Mouse (Mus musculus) limb, embryonic 12.5 days (tissue): ENCODE results near the gene Asb15. TPM values are rescaled to one million over a fixed set of nuclear protein-coding genes. Genes with fewer than 3 reads are reported as not detected.
A peak's percentile ranks its signal among the peaks of the same experiment; 100 is the strongest.

Experiments
- ATAC-seq: fragments of 200-750 bp; cut with Nextera tagmentation; 2 replicates; pipeline ENCODE4 v1.8.0; 2017; ENCODE audit warnings: low read depth, moderate TSS enrichment; ENCODE audit not compliant: insufficient number of reproducible peaks, insufficient read depth, low FRiP score, low TSS enrichment
- H3K27ac ChIP-seq: fragments of 300-500 bp; sonication (generic); 2 replicates; pipeline ENCODE4 v1.5.1; 2016; ENCODE audit warnings: mild to moderate bottlenecking, moderate library complexity
- H3K27me3 ChIP-seq: fragments of 300-500 bp; sonication (generic); 2 replicates; pipeline ENCODE4 v1.6.1; 2016; ENCODE audit warnings: mild to moderate bottlenecking, moderate library complexity
- H3K36me3 ChIP-seq: fragments of 300-500 bp; sonication (generic); 2 replicates; pipeline ENCODE4 v1.6.1; 2016; ENCODE audit warnings: mild to moderate bottlenecking, moderate library complexity
- H3K4me1 ChIP-seq: fragments of 300-500 bp; sonication (generic); replicated peaks from 2 replicates; pipeline ENCODE4 v1.6.1; 2016
- H3K4me2 ChIP-seq: fragments of 300-500 bp; sonication (generic); 2 replicates; pipeline ENCODE4 v1.6.1; 2016; ENCODE audit warnings: mild to moderate bottlenecking, moderate library complexity
- H3K4me3 ChIP-seq: fragments of 300-500 bp; sonication (generic); replicated peaks from 2 replicates; pipeline ENCODE4 v1.5.1; 2016; ENCODE audit warnings: mild to moderate bottlenecking
- H3K9ac ChIP-seq: fragments of 300-500 bp; sonication (generic); replicated peaks from 2 replicates; pipeline ENCODE4 v1.6.1; 2016; ENCODE audit warnings: mild to moderate bottlenecking, moderate library complexity
- H3K9me3 ChIP-seq: fragments of 300-500 bp; sonication (generic); 2 replicates; pipeline ENCODE4 v1.6.1; 2016; ENCODE audit warnings: mild to moderate bottlenecking, moderate library complexity
- WGBS: fragments of 180-500 bp; shearing (Covaris S2); methylation state at CpG from one replicate; pipeline ENCODE4 v1.1.7; 2016; 5-methylcytosine and 5-hydroxymethylcytosine counted together
- polyA plus RNA-seq: library from polyadenylated mRNA; unstranded; fragments of >200 nt; fragmentation: Nextera tagmentation; extraction: Ambion mirVana; gene quantifications from 2 replicates; pipeline ENCODE4 v1.2.1, GENCODE M21; 2016

Gene Asb15
- polyA plus RNA-seq, 1 experiment from 2014 or later: not detected

DNA sequence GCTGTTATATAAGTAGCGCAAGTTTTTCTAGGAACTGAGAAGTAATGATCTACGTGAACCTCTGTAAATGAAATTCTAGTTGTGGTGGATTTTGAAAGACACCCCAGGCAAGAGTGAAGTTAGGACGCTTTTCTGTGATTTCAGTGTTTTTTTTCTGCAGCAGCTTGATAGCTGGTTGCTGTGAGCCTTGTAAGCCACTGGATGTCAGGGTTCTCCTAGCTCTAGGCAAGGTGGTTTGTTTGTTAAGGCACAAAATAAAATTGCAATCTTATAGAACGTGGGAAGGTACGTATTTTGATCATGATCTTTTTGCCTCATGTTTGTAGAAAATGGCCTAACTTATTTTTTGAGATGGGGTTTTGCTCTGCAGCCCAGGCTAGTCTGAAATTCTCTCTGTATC is 41.0 kb downstream of the Asb15 start:
- Histone ChIP-seq H3K9ac (no peak overlapping the region), H3K27ac (no peak overlapping the region), H3K4me3 (no peak overlapping the region), H3K27me3 (no peaks in the 10 kb centered on the region), H3K9me3 (no peaks in the 10 kb centered on the region), H3K4me2 (no peak overlapping the region), H3K4me1 (no peaks in the 10 kb centered on the region), H3K36me3 (no peaks in the 10 kb centered on the region)
- WGBS: 82% methylated on average over 5 of the region's 5 CpGs
- no peak for ATAC-seq

DNA sequence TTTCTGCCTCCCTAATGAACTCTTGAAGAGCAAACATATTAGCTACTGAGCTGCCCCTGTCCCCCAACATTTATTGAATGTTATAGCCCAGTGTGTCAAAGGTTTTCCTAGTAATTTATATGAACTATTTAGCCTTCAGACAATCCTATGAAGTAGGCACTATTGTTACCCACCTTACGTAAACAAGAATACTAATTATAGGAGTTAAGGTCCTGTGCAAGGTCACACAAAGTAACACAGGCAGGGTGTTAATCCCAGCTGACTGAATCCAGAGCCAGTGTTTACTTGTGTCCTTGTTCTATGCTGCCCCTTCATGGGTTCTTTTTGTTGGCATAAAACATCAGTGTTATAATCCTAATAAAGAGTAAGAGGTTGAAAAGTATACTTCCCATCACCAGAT is 41.8 kb downstream of the Asb15 start:
- H3K9me3 ChIP-seq: no peaks in the 10 kb centered on the region
- no peaks in the 10 kb centered on the region for H3K36me3 ChIP-seq
- no peak overlapping the region for H3K27ac ChIP-seq
- H3K4me3 ChIP-seq: no peak overlapping the region
- no peaks in the 10 kb centered on the region for H3K27me3 ChIP-seq
- no peak overlapping the region for H3K9ac ChIP-seq
- 62% methylated on average over 1 of the region's 1 CpGs for WGBS
- no peak for ATAC-seq
- no peak overlapping the region for H3K4me2 ChIP-seq
- H3K4me1 ChIP-seq: no peaks in the 10 kb centered on the region

DNA sequence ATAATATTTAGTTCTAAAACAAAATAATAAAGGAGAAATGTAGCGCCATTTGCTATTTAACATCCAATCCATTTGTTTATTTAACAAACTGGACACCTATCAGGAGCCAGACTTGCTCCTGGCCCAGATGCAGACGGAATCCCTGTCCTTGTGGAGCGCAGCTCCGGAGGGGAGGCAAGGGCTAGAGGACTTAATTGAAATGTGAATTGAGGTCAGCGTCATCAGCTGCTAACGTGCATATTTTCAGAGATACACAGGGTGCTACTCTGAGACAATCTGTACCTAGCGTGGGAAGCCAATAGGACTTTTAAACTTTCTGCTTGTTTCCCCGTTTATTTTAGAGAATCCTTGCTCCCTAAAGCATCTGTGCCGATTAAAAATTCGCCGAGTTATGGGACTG is 42.3 kb downstream of the Asb15 start:
- WGBS: 79% methylated on average over 11 of the region's 11 CpGs
- H3K4me2 ChIP-seq: no peak overlapping the region

DNA sequence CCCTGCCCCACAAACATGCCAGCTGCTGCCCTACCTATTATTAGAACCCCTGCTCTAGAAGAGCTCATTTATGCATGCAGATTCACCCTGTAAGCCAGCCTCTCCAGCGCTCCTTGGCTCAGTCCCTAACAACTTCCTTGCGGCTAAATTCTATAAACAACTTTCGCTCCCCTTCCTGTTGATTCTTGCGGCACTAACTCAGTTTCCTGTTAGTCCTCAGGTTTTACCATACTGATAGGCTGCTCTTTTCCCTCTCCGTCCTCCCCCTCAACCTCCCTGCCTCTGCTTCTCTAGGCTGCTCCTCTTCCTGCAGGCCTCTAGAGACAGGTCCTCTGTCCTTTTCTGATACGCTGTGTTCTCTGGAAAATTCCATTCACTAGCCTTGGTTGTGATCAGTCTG is 43.2 kb downstream of the Asb15 start:
- WGBS: 80% methylated on average over 6 of the region's 6 CpGs
- H3K4me3 ChIP-seq: no peak overlapping the region
- no peak overlapping the region for H3K9ac ChIP-seq
- no peak overlapping the region for H3K27ac ChIP-seq
- H3K36me3 ChIP-seq: no peaks in the 10 kb centered on the region
- no peak overlapping the region for H3K4me2 ChIP-seq
- no peak for ATAC-seq
- no peaks in the 10 kb centered on the region for H3K9me3 ChIP-seq
- H3K27me3 ChIP-seq: no peaks in the 10 kb centered on the region
- H3K4me1 ChIP-seq: no peaks in the 10 kb centered on the region

More for the DNA sequence above, 42.3 kb downstream of the Asb15 start:
- H3K36me3 ChIP-seq: no peaks in the 10 kb centered on the region
- no peak overlapping the region for H3K9ac ChIP-seq
- no peaks in the 10 kb centered on the region for H3K9me3 ChIP-seq
- no peaks in the 10 kb centered on the region for H3K4me1 ChIP-seq
- H3K4me3 ChIP-seq: no peak overlapping the region
- no peak overlapping the region for H3K27ac ChIP-seq
- no peak for ATAC-seq
- no peaks in the 10 kb centered on the region for H3K27me3 ChIP-seq

DNA sequence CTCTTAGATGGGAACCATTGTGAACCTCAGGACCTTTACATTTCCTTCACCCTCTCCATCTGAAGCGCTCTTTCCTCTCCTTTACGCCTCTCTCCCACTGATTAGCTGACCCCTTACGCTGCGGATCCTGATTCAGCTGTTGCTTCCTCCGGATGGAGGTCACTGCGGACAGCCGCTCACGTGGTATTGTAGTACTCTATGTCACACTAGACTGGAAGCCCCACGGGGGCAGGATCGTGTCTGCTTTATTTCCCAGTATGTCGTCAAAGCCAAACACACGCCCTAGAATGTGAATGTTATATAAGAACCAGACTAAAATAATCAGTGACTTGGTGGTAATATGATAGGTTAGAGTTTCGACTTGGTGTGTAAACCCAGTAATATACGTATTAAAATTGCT is 44.5 kb downstream of the Asb15 start:
- Histone ChIP-seq H3K9me3 (no peaks in the 10 kb centered on the region), H3K4me3 (no peak overlapping the region), H3K27me3 (no peaks in the 10 kb centered on the region), H3K27ac (no peak overlapping the region), H3K9ac (no peak overlapping the region), H3K4me1 (no peaks in the 10 kb centered on the region), H3K36me3 (no peaks in the 10 kb centered on the region), H3K4me2 (no peak overlapping the region)
- no peak for ATAC-seq
- WGBS: 89% methylated on average over 14 of the region's 14 CpGs

DNA sequence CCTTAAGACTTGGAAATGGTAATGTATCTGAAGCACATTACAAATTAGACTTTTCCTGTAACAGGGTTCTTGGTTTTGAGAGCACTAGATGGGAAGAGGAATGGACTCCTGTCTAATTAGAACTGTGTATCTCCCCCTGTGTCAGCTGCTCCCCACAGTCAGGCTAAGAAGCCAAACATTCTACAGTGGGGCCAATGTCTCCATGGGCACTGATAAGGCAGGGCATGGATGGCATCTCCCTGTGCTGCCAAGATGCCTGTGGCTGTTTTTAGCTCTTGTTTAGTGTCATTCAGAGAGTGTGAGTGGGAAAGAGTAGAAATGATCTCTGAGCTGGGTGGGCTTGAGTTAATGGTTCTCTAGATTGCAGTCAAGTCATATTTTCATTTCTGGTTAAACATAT is 45.4 kb downstream of the Asb15 start:
- no peaks in the 10 kb centered on the region for H3K27me3 ChIP-seq
- H3K36me3 ChIP-seq: no peaks in the 10 kb centered on the region
- no peaks in the 10 kb centered on the region for H3K9me3 ChIP-seq
- no peaks in the 10 kb centered on the region for H3K4me1 ChIP-seq
- H3K9ac ChIP-seq: no peak overlapping the region
- no peak overlapping the region for H3K27ac ChIP-seq
- no peak overlapping the region for H3K4me3 ChIP-seq
- no peak for ATAC-seq
- no peak overlapping the region for H3K4me2 ChIP-seq

DNA sequence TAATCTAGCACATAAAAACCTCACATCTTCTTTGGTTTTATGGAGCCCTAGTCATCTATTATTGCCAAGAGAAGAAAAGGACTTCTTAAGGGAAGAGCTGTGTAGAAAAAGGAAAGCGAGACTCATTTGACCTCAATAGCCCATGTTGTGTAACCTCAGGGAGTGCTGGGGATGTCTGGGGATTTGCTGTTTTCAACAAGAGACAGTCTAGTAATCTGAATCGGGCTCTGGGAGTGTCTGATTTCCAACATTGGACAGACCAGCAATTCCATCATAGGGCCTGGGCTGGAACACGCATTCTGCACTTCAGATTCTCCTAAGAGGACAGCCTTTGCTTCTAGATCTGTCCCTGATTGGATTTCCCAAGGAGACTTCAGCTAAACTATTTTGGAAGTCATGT is 55.5 kb downstream of the Asb15 start:
- no peak overlapping the region for H3K4me2 ChIP-seq
- WGBS: 74% methylated on average over 3 of the region's 3 CpGs
- no peaks in the 10 kb centered on the region for H3K36me3 ChIP-seq
- H3K27ac ChIP-seq: no peak overlapping the region
- H3K4me1 ChIP-seq: no peaks in the 10 kb centered on the region; the same call in none of the 2 replicates
- no peaks in the 10 kb centered on the region for H3K9me3 ChIP-seq
- H3K27me3 ChIP-seq: no peaks in the 10 kb centered on the region
- H3K9ac ChIP-seq: no peak overlapping the region
- no peak for ATAC-seq
- H3K4me3 ChIP-seq: no peak overlapping the region

DNA sequence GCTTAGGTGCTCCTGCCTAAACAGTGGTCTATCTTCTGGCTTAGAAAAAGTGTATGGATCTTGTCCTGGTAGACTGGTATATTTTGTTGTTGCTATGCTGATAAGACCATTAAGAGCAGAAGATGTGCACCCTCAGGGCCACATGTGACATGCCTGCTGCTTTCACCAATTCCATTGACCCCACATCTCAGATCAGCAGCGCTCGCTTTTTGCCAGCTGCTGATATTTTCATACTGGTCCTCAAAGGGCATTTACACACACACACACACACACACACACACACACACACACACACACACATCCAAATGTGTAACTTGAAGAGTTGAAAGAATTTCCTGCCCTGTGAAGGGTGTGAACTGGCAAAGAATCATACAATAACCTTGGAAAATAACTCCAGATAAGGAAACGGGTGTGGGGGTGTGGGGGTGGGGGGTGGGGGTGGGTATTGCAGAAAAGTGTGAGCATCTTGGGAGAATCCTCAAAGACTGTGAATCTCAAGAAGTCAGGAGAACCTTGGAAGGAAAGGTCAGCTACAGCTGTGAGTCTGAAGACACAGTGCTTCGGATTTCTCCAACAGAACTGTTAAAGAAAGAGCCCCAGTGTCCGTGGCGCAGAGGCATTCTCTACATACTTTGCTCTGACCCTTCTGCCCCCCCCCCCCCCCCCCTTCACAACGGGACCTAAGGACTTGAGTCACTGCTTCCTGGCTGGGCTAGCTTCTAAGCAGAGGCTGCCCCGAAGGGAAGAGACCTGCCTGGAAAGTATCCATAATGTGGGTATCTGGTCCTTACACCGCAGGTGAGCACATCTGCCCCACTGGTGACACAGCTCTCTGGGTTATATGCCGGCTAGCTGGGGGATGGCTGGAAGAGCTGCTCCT is 57.7 kb downstream of the Asb15 start:
- Histone ChIP-seq H3K4me1 (no peaks in the 10 kb centered on the region; the same call in none of the 2 replicates), H3K9me3 (no peaks in the 10 kb centered on the region), H3K9ac (no peak overlapping the region), H3K4me2 (no peak overlapping the region), H3K27ac (no peak overlapping the region), H3K36me3 (no peaks in the 10 kb centered on the region), H3K27me3 (no peaks in the 10 kb centered on the region), H3K4me3 (no peak overlapping the region)
- WGBS: 55% methylated on average over 10 of the region's 10 CpGs
- ATAC-seq: no peak

DNA sequence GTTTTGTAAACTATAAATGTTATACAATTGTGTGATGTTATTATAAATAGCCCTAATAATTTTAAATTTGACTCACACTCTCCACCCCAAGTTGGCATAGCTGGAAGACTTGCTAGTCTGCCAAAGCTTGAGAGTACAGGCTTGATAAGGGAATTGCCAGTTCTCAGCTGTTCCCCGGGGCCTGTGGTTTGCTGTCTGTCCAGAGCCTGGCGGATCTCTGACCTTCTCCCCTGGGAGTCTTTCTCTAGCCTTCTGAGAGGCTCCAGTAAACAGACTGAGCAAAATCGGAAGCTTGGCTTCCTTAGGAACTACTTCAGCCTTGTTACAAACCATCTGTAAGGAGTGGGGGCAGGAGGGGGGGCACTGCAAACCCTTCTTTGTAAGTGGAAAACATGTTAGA is 58.9 kb downstream of the Asb15 start:
- WGBS: 51% methylated on average over 3 of the region's 3 CpGs
- H3K4me3 ChIP-seq: no peak overlapping the region
- H3K4me2 ChIP-seq: no peak overlapping the region
- H3K9ac ChIP-seq: no peak overlapping the region
- H3K36me3 ChIP-seq: no peaks in the 10 kb centered on the region
- no peaks in the 10 kb centered on the region for H3K27me3 ChIP-seq
- H3K4me1 ChIP-seq: no peaks in the 10 kb centered on the region; the same call in none of the 2 replicates
- no peak for ATAC-seq
- no peak overlapping the region for H3K27ac ChIP-seq
- H3K9me3 ChIP-seq: no peaks in the 10 kb centered on the region

DNA sequence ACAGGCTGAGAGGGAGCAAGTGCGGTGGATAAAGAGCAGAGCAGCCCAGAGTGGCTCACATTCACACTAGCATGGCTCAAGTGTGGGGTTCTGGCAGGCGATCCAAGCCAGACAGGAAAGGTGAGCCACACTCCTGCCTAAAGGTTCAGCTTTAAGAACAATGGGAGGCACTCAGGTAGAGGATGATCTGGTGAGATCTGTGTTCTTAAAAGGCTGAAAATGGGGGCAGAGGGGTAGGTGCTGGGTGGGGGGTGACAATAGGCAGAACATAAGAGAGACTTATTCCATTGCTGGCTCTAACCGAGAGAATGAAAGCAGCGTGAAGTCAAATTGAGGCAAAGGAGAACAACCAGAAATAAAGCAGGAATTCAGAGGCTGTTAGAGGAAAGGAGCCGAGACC is 62.3 kb downstream of the Asb15 start:
- Histone ChIP-seq H3K27ac (no peak overlapping the region), H3K4me1 (no peaks in the 10 kb centered on the region; the same call in none of the 2 replicates), H3K36me3 (no peaks in the 10 kb centered on the region), H3K27me3 (no peaks in the 10 kb centered on the region), H3K9me3 (no peaks in the 10 kb centered on the region), H3K4me3 (no peak overlapping the region), H3K4me2 (no peak overlapping the region), H3K9ac (no peak overlapping the region)
- WGBS: 88% methylated on average over 5 of the region's 5 CpGs
- ATAC-seq: no peak

GRCm38 (mm10) chr6:24591525-24592218 is 63.7 kb downstream of the Asb15 start:
- no peaks in the 10 kb centered on the region for H3K36me3 ChIP-seq
- WGBS: 45% methylated on average over 10 of the region's 10 CpGs
- H3K9me3 ChIP-seq: no peaks in the 10 kb centered on the region
- no peak overlapping the region for H3K4me2 ChIP-seq
- no peak overlapping the region for H3K9ac ChIP-seq
- ATAC-seq: peak; percentile 59; the same call in 1 of the 2 replicates
- no peak overlapping the region for H3K27ac ChIP-seq
- no peak overlapping the region for H3K4me3 ChIP-seq
- H3K4me1 ChIP-seq: no peaks in the 10 kb centered on the region; the same call in 1 of the 2 replicates
- H3K27me3 ChIP-seq: no peaks in the 10 kb centered on the region
